Mouse (Mus musculus) frontal cortex, postnatal 36 days (tissue): ENCODE results near the gene Cnga2.

Experiments used
- DNase-seq, 2 experiments: peaks; one replicate each; pipeline ENCODE4 v3.0.0; 2022; ENCODE audit warnings: low spot score in 2 of 2

Cnga2 gene

DNA sequence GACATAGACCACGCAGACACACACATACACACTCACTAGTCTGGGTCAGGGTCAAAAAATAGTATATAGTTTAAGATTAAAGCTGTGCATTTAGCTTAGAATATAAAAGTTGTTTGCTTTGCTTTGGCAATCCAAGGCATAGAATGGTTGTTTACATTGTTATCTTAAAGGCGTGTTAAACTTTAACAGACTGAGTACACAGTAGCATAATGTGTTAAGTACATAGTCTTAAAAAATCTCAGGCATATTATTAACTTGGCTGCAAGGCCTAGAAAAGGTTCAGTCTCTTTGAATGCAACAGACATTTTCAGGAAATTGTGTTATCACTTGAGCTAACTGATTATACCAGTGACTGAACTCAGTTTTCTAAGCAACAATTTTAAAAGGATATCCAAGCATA lies 56.3 kb downstream of the Cnga2 start:
- DNase-seq, result no peak
